Mouse (Mus musculus): ENCODE data around the gene Arhgef28. TPM values are rescaled to one million over a fixed set of nuclear protein-coding genes. Genes with fewer than 3 reads are reported as not detected.
"Not testable (repeated sequence)": the region's sequence is repeated elsewhere in the genome, so short reads cannot be mapped to it uniquely, and the experiment has no call there.

The Arhgef28 gene
- polyA plus RNA-seq, 1 experiment: 6.7 TPM

- no peak overlapping the region for H3K4me3 ChIP-seq (ENCODE audit: low read depth, low read length)
- H3K9ac ChIP-seq (ENCODE audit: low read depth, poor library complexity, severe bottlenecking): no peak overlapping the region
- H3K4me1 ChIP-seq (ENCODE audit: control insufficient read depth, insufficient read depth, low read length): no peaks in the 10 kb centered on the region
- no peaks in the 10 kb centered on the region for H3K9me3 ChIP-seq (replicated peaks; ENCODE audit: control insufficient read depth, insufficient read depth, low read length, poor library complexity, severe bottlenecking)
- H3K36me3 ChIP-seq (ENCODE audit: control insufficient read depth, insufficient read depth, low read length, poor library complexity, severe bottlenecking): no peaks in the 10 kb centered on the region
- no peak for TF ChIP-seq CTCF (IDR thresholded peaks at IDR 0.05; ENCODE audit: low read depth, low read length)
- no peak for TF ChIP-seq POLR2A (IDR thresholded peaks at IDR 0.05; ENCODE audit: insufficient read depth, low read length)
- no peaks in the 10 kb centered on the region for H3K27me3 ChIP-seq (ENCODE audit: control insufficient read depth, insufficient read depth, low read length, poor library complexity, severe bottlenecking)
- no peak overlapping the region for H3K27ac ChIP-seq (ENCODE audit: insufficient read depth, low read length)
These were observed 131.4 kb downstream of the Arhgef28 start for GRCm38 (mm10) chr13:98074871-98075270.

- no peak overlapping the region for H3K27ac ChIP-seq (ENCODE audit: insufficient read depth, low read length)
- H3K9ac ChIP-seq (ENCODE audit: low read depth, poor library complexity, severe bottlenecking): no peak overlapping the region
- TF ChIP-seq EP300 (IDR thresholded peaks at IDR 0.05; ENCODE audit: insufficient read depth, low read depth, low read length) (no peak), CTCF (IDR thresholded peaks at IDR 0.05; ENCODE audit: low read depth, low read length) (no peak), POLR2A (IDR thresholded peaks at IDR 0.05; ENCODE audit: insufficient read depth, low read length) (no peak)
- H3K36me3 ChIP-seq (ENCODE audit: control insufficient read depth, insufficient read depth, low read length, poor library complexity, severe bottlenecking): no peaks in the 10 kb centered on the region
- H3K27me3 ChIP-seq (ENCODE audit: control insufficient read depth, insufficient read depth, low read length, poor library complexity, severe bottlenecking): peaks cover 2% of the 10 kb centered on the region; the same call in 1 of the 2 replicates
- H3K9me3 ChIP-seq (replicated peaks; ENCODE audit: control insufficient read depth, insufficient read depth, low read length, poor library complexity, severe bottlenecking): no peaks in the 10 kb centered on the region
- H3K4me1 ChIP-seq (ENCODE audit: control insufficient read depth, insufficient read depth, low read length): no peaks in the 10 kb centered on the region
- H3K4me3 ChIP-seq (ENCODE audit: low read depth, low read length): no peak overlapping the region
These were observed 133.0 kb downstream of the Arhgef28 start for GRCm38 (mm10) chr13:98073190-98073589.

- Histone ChIP-seq H3K27ac (ENCODE audit: insufficient read depth, low read length) (no peak overlapping the region), H3K9me3 (replicated peaks; ENCODE audit: control insufficient read depth, insufficient read depth, low read length, poor library complexity, severe bottlenecking) (no peaks in the 10 kb centered on the region), H3K4me1 (ENCODE audit: control insufficient read depth, insufficient read depth, low read length) (no peaks in the 10 kb centered on the region), H3K9ac (ENCODE audit: low read depth, poor library complexity, severe bottlenecking) (no peak overlapping the region), H3K27me3 (ENCODE audit: control insufficient read depth, insufficient read depth, low read length, poor library complexity, severe bottlenecking) (peaks cover 2% of the 10 kb centered on the region; the same call in 1 of the 2 replicates), H3K36me3 (ENCODE audit: control insufficient read depth, insufficient read depth, low read length, poor library complexity, severe bottlenecking) (no peaks in the 10 kb centered on the region), H3K4me3 (ENCODE audit: low read depth, low read length) (no peak overlapping the region)
- TF ChIP-seq CTCF (IDR thresholded peaks at IDR 0.05; ENCODE audit: low read depth, low read length): no peak
- no peak for TF ChIP-seq EP300 (IDR thresholded peaks at IDR 0.05; ENCODE audit: insufficient read depth, low read depth, low read length)
- TF ChIP-seq POLR2A (IDR thresholded peaks at IDR 0.05; ENCODE audit: insufficient read depth, low read length): no peak
These were observed 135.8 kb downstream of the Arhgef28 start for GRCm38 (mm10) chr13:98070458-98070857.

- no peaks in the 10 kb centered on the region for H3K4me1 ChIP-seq (ENCODE audit: control insufficient read depth, insufficient read depth, low read length)
- TF ChIP-seq CTCF (IDR thresholded peaks at IDR 0.05; ENCODE audit: low read depth, low read length) (no peak), POLR2A (IDR thresholded peaks at IDR 0.05; ENCODE audit: insufficient read depth, low read length) (no peak), EP300 (IDR thresholded peaks at IDR 0.05; ENCODE audit: insufficient read depth, low read depth, low read length) (no peak)
- no peaks in the 10 kb centered on the region for H3K36me3 ChIP-seq (ENCODE audit: control insufficient read depth, insufficient read depth, low read length, poor library complexity, severe bottlenecking)
- no peaks in the 10 kb centered on the region for H3K9me3 ChIP-seq (replicated peaks; ENCODE audit: control insufficient read depth, insufficient read depth, low read length, poor library complexity, severe bottlenecking)
- H3K9ac ChIP-seq (ENCODE audit: low read depth, poor library complexity, severe bottlenecking): no peak overlapping the region
- peaks cover 2% of the 10 kb centered on the region; the same call in 1 of the 2 replicates for H3K27me3 ChIP-seq (ENCODE audit: control insufficient read depth, insufficient read depth, low read length, poor library complexity, severe bottlenecking)
- no peak overlapping the region for H3K4me3 ChIP-seq (ENCODE audit: low read depth, low read length)
- no peak overlapping the region for H3K27ac ChIP-seq (ENCODE audit: insufficient read depth, low read length)
These were observed 136.6 kb downstream of the Arhgef28 start for GRCm38 (mm10) chr13:98069646-98070045.

- Histone ChIP-seq H3K36me3 (ENCODE audit: control insufficient read depth, insufficient read depth, low read length, poor library complexity, severe bottlenecking) (no peaks in the 10 kb centered on the region), H3K4me3 (ENCODE audit: low read depth, low read length) (no peak overlapping the region), H3K27ac (ENCODE audit: insufficient read depth, low read length) (no peak overlapping the region), H3K9me3 (replicated peaks; ENCODE audit: control insufficient read depth, insufficient read depth, low read length, poor library complexity, severe bottlenecking) (peaks cover 10% of the 10 kb centered on the region; the same call in 1 of the 2 replicates), H3K9ac (ENCODE audit: low read depth, poor library complexity, severe bottlenecking) (no peak overlapping the region), H3K4me1 (ENCODE audit: control insufficient read depth, insufficient read depth, low read length) (no peaks in the 10 kb centered on the region), H3K27me3 (ENCODE audit: control insufficient read depth, insufficient read depth, low read length, poor library complexity, severe bottlenecking) (no peaks in the 10 kb centered on the region)
- no peak for TF ChIP-seq EP300 (IDR thresholded peaks at IDR 0.05; ENCODE audit: insufficient read depth, low read depth, low read length)
- TF ChIP-seq CTCF (IDR thresholded peaks at IDR 0.05; ENCODE audit: low read depth, low read length): no peak
- TF ChIP-seq POLR2A (IDR thresholded peaks at IDR 0.05; ENCODE audit: insufficient read depth, low read length): no peak
These were observed 143.4 kb downstream of the Arhgef28 start for GRCm38 (mm10) chr13:98062843-98063242.

- H3K27me3 ChIP-seq (ENCODE audit: control insufficient read depth, insufficient read depth, low read length, poor library complexity, severe bottlenecking); H3K27ac ChIP-seq (ENCODE audit: insufficient read depth, low read length); H3K9ac ChIP-seq (ENCODE audit: low read depth, poor library complexity, severe bottlenecking); H3K36me3 ChIP-seq (ENCODE audit: control insufficient read depth, insufficient read depth, low read length, poor library complexity, severe bottlenecking); H3K4me1 ChIP-seq (ENCODE audit: control insufficient read depth, insufficient read depth, low read length); H3K4me3 ChIP-seq (ENCODE audit: low read depth, low read length): not testable (repeated sequence)
- H3K9me3 ChIP-seq (replicated peaks; ENCODE audit: control insufficient read depth, insufficient read depth, low read length, poor library complexity, severe bottlenecking): peaks cover 10% of the 10 kb centered on the region; the same call in 1 of the 2 replicates
These were observed 146.1 kb downstream of the Arhgef28 start for GRCm38 (mm10) chr13:98060121-98060520.
